Mouse (Mus musculus) thymus, adult 2 months (tissue): Measurements from ENCODE around the gene Fv1. TPM values are rescaled to one million over a fixed set of nuclear protein-coding genes. Genes with fewer than 3 reads are reported as not detected.
A peak's percentile ranks its signal among the peaks of the same experiment; 100 is the strongest.

Source experiments
- DNase-seq: peaks from one replicate; pipeline ENCODE4 v3.0.0; 2021
- H3K27ac ChIP-seq: fragments of 200-500 bp; 2 replicates; pipeline ENCODE4 v1.5.1; 2012; ENCODE audit warnings: low read length, control low read depth; ENCODE audit not compliant: control insufficient read depth, insufficient read depth
- H3K27me3 ChIP-seq: fragments of 200-500 bp; 2 replicates; pipeline ENCODE4 v1.6.1; 2012; ENCODE audit warnings: mild to moderate bottlenecking, low read length, moderate library complexity, mixed read lengths; ENCODE audit not compliant: control insufficient read depth, insufficient read depth
- H3K36me3 ChIP-seq: fragments of 200-500 bp; 2 replicates; pipeline ENCODE4 v1.6.1; 2012; ENCODE audit warnings: mild to moderate bottlenecking, low read length, moderate library complexity; ENCODE audit not compliant: control insufficient read depth, insufficient read depth
- H3K4me1 ChIP-seq: fragments of 200-500 bp; replicated peaks from 2 replicates; pipeline ENCODE4 v1.6.1; 2012; ENCODE audit warnings: low read length; ENCODE audit not compliant: control insufficient read depth, insufficient read depth
- H3K4me3 ChIP-seq: fragments of 200-500 bp; 2 replicates; pipeline ENCODE4 v1.5.1; 2012; ENCODE audit warnings: mild to moderate bottlenecking, low read length, control low read depth, moderate library complexity; ENCODE audit not compliant: control insufficient read depth, insufficient read depth
- CTCF ChIP-seq: fragments of 200-500 bp; IDR thresholded peaks from 2 replicates; pipeline ENCODE4 v1.5.1; 2012; ENCODE audit warnings: mild to moderate bottlenecking, control low read depth, low read length, moderate library complexity, borderline replicate concordance; ENCODE audit not compliant: control insufficient read depth, poor library complexity, insufficient read depth; ENCODE audit errors: extremely low read depth
- POLR2A ChIP-seq: fragments of 200-500 bp; IDR thresholded peaks from 2 replicates; pipeline ENCODE4 v1.6.1; 2012; ENCODE audit warnings: mild to moderate bottlenecking, low read length, control low read depth, moderate library complexity; ENCODE audit not compliant: control insufficient read depth, poor library complexity, insufficient read depth; ENCODE audit errors: extremely low read depth
- WGBS: fragments of 180-500 bp; shearing (Covaris S2); methylation state at CpG from one replicate; pipeline ENCODE4 v1.1.7; 2018; 5-methylcytosine and 5-hydroxymethylcytosine counted together
- polyA plus RNA-seq: library from polyadenylated mRNA; depleted of rRNA; stranded (reverse); fragments of >200 nt; gene quantifications from 2 replicates; pipeline ENCODE4 v1.2.3, GENCODE M21; 2012; rRNA removed

The Fv1 gene
- polyA plus RNA-seq, 1 experiment = 3.0 TPM

GRCm38 (mm10) chr4:147906230-147906629 is 37.5 kb downstream of the Fv1 start:
- DNase-seq = no peak
- no peak overlapping the region for H3K27ac ChIP-seq
- no peaks in the 10 kb centered on the region for H3K27me3 ChIP-seq
- TF ChIP-seq POLR2A (no peak), CTCF (no peak)
- no peak overlapping the region for H3K4me3 ChIP-seq
- H3K36me3 ChIP-seq = no peaks in the 10 kb centered on the region
- H3K4me1 ChIP-seq = peaks cover 2% of the 10 kb centered on the region
- 91% methylated on average over 5 of the region's 5 CpGs for WGBS

GRCm38 (mm10) chr4:147909486-147909885 is 40.7 kb downstream of the Fv1 start:
- H3K4me1 ChIP-seq = no peaks in the 10 kb centered on the region
- WGBS = 98% methylated on average over 5 of the region's 5 CpGs
- H3K36me3 ChIP-seq = no peaks in the 10 kb centered on the region
- H3K27ac ChIP-seq = no peak overlapping the region
- no peak for TF ChIP-seq CTCF
- no peak for TF ChIP-seq POLR2A
- no peak for DNase-seq
- no peaks in the 10 kb centered on the region for H3K27me3 ChIP-seq
- H3K4me3 ChIP-seq = no peak overlapping the region

- 69% methylated on average over 7 of the region's 7 CpGs for WGBS
- no peaks in the 10 kb centered on the region for H3K4me1 ChIP-seq
- H3K4me3 ChIP-seq = no peak overlapping the region
- DNase-seq = peak; percentile 36
- H3K27me3 ChIP-seq = no peaks in the 10 kb centered on the region
- H3K27ac ChIP-seq = no peak overlapping the region
- no peaks in the 10 kb centered on the region for H3K36me3 ChIP-seq
- TF ChIP-seq CTCF (no peak), POLR2A (no peak)
These were observed 49.8 kb downstream of the Fv1 start for GRCm38 (mm10) chr4:147918459-147919121.

Other genes with a start within 250 kb of the Fv1 start
- 0.05 TPM in 1 of 2 replicates, not detected in the other for gene Zfp979, start 226.5 kb upstream of the Fv1 start, polyA plus RNA-seq
- gene Zfp534, start 166.4 kb upstream of the Fv1 start, polyA plus RNA-seq = 0.03 TPM in 1 of 2 replicates, not detected in the other
- gene Zfp984, start 59.2 kb upstream of the Fv1 start, polyA plus RNA-seq = 0.84 and 1.3 TPM in 2 replicates
- 1.3 and 1.5 TPM in 2 replicates for gene Zfp933, start 20.6 kb upstream of the Fv1 start, polyA plus RNA-seq
- gene Miip, start 163 bp upstream of the Fv1 start, polyA plus RNA-seq = 167 and 170 TPM in 2 replicates
- gene Mfn2, start 35.7 kb downstream of the Fv1 start, polyA plus RNA-seq = 40.4 and 50.2 TPM in 2 replicates
- 21.2 and 28.9 TPM in 2 replicates for gene Plod1, start 67.8 kb downstream of the Fv1 start, polyA plus RNA-seq
- 170 and 174 TPM in 2 replicates for gene 2510039O18Rik, start 71.9 kb downstream of the Fv1 start, polyA plus RNA-seq
- gene Nppb, start 116.8 kb downstream of the Fv1 start, polyA plus RNA-seq = 0.24 and 2.3 TPM in 2 replicates
- gene Nppa, start 131.7 kb downstream of the Fv1 start, polyA plus RNA-seq = 1.6 and 195 TPM in 2 replicates
- 37.9 and 39.4 TPM in 2 replicates for gene Clcn6, start 169.8 kb downstream of the Fv1 start, polyA plus RNA-seq
- gene Mthfr, start 170.1 kb downstream of the Fv1 start, polyA plus RNA-seq = 28.3 and 30.2 TPM in 2 replicates
- 98.0 and 106 TPM in 2 replicates for gene Agtrap, start 219.1 kb downstream of the Fv1 start, polyA plus RNA-seq